Mouse (Mus musculus) lung, adult 2 months (tissue): ENCODE measurements at regions not wholly inside any gene's neighbourhood (a gene's known extent, or its start where the extent isn't known, plus 50 kb on each side); places are given as distances from the start of the nearest gene placed in this dataset.

Experiments used
- CTCF ChIP-seq: fragments of 200-500 bp; IDR thresholded peaks from 2 replicates; pipeline ENCODE4 v1.5.1; 2011; ENCODE audit warnings: mild to moderate bottlenecking, low read length, control low read depth; ENCODE audit not compliant: insufficient read depth
- POLR2A ChIP-seq: fragments of 200-500 bp; IDR thresholded peaks from 2 replicates; pipeline ENCODE4 v1.6.1; 2011; ENCODE audit warnings: low read depth, mild to moderate bottlenecking, control low read depth, low read length, borderline replicate concordance; ENCODE audit errors: extremely low read depth

- TF ChIP-seq CTCF: no peak
- TF ChIP-seq POLR2A: no peak
These were observed 513.9 kb upstream of the Gulo start for GRCm38 (mm10) chr14:66522856-66523400.
